Mouse (Mus musculus) heart, postnatal 0 days (tissue): ENCODE measurements around the gene Ptbp1.
A peak's percentile ranks its signal among the peaks of the same experiment; 100 is the strongest.

Experiments
- CTCF ChIP-seq: IDR thresholded peaks from 2 replicates; pipeline ENCODE4 v1.5.1; 2016; ENCODE audit warnings: antibody characterized with exemption, control low read depth, low read depth
- EP300 ChIP-seq: IDR thresholded peaks from 2 replicates; pipeline ENCODE4 v1.6.1; 2016; ENCODE audit warnings: antibody characterized with exemption, low read depth

- no peak for TF ChIP-seq CTCF
- peak; percentile 66; the same call in 1 of the 2 replicates for TF ChIP-seq EP300
These were observed at the start of gene Ptbp1 for GRCm38 (mm10) chr10:79853860-79854795.
